Mouse (Mus musculus): Measurements from ENCODE around the gene Parp11.

Parp11 gene

DNA sequence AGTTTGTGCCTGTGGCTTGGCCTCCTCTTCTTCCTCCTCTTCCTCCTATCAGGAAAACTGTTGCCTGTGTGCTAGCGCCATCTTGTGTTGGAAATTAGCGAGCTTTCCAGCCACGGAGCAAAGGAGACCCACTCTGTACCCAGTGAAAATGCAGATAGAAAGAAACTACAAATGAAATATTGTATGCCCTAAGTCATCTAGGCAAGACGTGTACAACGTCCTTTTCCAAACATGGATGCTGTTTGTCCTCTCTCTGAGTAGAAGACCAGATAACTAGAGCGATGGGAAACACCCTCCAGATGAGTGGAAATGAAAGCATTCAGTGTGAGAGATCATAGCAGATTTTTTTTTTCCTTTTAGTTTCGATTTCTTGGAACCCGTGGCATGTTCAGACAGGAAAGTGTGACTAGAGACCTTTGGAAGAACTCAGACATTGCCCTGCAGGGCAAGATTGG, at the start of gene Parp11:
TSS of gene Parp11 (plus strand) at position 405 of the 455 bp plus-strand sequence.
- DNase-seq = peak; percentile 78

DNA sequence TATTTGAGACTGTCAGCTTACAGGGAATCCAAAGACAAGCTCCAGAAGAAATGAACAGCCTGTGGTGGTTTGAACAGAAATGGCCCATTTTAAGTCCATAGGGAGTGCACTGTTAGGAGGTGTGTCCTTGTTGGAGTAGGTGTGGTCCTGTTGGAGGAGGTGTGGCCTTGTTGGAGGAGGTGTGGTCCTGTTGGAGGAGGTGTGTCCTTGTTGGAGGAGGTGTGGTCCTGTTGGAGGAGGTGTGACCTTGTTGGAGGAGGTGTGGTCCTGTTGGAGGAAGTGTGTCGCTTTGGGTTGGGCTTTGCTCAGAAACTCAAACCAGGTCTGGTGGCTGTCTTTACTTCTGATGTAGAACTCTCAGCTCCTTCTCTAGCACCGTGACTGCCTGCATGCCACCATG, 48.6 kb upstream of the Parp11 start:
- DNase-seq = no peak

DNA sequence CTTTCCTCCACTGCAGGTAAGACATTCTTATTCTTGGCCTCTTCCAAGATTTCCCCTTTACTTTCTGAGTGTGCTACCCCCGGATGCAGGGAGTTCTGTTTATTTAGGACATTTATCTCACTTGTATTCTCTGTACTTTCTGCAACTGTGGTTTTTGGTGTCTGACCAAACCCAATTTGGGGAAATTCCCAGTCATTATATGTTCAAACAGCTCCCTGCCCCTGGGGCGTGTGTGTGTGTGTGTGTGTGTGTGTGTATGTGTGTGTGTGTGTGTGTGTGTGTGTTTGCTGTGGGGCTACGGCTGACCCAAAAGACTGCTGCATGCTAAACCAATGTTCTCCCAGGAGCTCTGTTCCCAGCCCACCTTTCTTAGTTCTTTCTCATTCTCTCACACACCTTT, 45.2 kb upstream of the Parp11 start:
- DNase-seq = no peak

GRCm38 (mm10) chr6:127404070-127404810, 42.4 kb upstream of the Parp11 start:
- DNase-seq = no peak

- DNase-seq = no peak
Observed at GRCm38 (mm10) chr6:127405682-127406081, 41.0 kb upstream of the Parp11 start.

DNA sequence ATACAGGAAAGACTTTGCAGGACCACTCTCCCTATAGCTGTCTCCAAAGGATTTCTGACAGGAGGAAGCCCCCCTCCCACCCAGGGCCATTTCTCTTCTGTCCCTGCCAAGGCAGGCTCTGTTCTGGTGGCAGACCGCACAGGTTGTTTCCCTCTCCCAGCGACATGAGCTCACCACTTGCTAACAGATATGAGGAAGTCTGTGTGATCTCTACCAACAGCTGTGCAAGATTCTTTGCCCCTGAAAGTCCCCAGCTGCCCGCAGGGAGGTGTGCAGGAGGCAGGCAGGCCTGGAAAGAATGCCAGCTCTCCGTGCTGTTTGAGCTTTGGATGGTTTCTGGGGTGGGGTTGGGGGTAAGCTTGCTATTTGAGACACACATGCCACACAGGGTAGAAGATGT, 38.9 kb upstream of the Parp11 start:
- DNase-seq = peak; percentile 25

DNA sequence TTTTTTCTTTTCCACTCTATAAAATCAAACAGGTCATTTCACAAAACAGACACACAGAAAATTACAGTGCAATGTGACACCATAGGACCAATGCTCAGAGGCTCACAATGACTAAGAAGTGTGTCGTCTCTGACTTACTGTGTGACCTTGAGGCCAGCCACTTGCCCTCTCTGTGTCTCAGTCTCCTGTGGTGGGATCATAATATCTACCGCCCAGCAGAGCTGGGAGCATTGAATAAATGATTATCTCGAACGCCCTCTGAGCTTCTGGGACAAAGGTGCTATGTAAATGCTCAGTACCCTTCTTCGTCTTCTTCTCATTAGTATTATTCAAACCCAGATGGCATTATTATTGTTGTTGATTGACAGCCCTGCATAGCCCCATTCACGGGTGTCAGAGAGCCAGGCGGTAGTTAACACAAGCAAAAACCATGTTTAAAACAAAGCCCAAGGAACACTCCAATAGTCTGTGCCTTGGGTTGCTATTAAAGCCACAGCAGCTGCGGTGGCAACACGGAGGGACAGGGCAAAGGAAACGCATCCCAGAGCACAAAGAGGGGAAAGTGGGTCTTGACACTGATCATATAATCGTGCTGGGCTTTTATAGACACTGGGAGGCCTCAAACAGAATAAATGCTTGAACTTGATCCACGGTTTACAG, 29.0 kb upstream of the Parp11 start:
- DNase-seq = no peak

DNA sequence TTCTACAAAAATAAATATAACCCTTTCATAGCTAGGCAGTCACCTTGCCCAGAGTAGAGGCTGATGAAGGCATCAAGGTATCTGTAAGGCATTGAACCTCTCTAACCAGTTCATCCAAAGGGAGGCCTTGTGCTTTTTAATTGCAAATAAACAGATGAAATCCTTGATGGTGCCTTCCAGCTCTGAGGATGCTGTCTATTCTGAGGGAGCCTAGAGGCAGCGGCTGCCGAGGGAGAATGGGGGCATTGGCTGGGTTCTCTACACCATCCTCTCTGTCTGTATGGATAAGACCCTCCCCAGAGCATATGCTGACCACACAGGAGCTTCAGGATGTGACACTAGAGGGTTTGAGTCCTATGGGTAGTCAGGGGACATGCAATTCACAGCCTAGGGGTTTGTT, 28.3 kb upstream of the Parp11 start:
- DNase-seq = no peak

- DNase-seq = no peak
Observed at GRCm38 (mm10) chr6:127420115-127420514, 26.5 kb upstream of the Parp11 start.

DNA sequence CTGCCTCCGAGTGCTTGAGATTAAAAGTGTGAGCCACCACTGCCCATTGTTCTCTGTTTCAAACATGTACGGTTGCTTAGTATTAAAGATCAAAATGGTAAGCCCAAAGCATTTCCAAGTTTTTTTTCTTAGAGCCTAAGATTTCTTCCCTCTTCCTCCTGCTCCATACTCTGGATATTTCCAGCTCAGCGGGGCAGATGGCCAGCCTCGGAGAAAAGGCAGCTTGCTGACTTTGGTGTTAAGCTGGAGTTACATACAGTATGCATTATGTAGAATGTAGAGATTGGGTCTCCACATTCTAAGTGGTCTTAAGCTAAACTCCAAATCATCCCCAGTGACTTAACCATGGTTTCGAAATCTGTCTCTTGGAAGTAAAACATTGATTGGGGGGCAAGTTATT, 21.5 kb upstream of the Parp11 start:
- no peak for DNase-seq

GRCm38 (mm10) chr6:127430716-127431115, 15.9 kb upstream of the Parp11 start:
- DNase-seq = no peak

GRCm38 (mm10) chr6:127431196-127431766, 15.4 kb upstream of the Parp11 start:
- no peak for DNase-seq

DNA sequence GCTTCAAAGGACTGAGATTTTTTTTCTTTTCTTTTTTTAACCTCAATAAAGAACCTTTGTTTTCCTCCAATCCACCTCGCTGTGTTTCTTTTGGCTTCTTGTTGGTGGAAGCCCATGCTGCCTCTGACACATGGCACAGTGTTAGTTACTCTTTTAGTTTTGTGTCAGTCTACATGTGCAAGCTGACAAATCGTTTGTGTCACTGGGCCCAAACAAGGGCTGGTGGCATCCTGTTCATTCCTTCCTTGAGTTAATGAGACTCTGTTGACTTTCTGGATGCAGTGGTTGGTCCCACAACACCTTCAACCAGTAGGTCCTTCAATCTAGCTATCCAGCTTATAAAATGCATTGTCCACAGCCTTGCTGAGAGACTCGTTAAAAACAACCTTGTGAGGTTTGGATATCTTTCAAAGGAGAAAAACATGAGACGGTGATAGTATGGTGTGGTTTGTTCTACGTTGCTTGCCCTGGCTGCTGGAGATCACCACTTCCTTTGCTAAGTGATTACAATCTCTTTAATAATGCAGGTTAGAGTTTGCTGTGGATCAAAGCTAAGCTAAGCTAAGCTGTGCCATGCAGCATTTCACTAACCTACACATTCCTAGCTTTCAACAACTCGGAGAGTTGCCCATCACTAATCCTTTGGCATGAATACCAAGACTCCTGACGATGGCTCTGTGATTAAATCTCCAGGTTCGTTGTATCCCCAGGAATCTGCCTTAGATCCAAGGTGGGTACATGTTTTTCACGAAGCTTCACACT, 12.6 kb upstream of the Parp11 start:
- no peak for DNase-seq

DNA sequence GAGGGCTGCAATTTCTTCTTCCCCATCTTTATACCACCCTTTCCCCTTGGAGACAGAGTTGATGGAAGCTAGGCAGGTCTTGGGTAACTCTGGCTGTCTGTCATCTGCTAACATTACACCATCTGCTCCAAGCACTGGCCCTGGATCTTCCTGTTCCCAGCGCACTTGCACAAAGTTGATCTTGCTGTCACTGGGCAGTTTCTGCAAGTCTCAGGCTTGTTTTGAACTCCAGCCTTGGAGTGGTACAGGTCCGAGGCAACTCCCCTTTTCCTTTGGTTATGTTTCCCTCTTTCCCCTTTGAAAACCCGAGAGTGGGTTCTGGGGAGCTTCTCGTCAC, 12.0 kb upstream of the Parp11 start:
- DNase-seq = no peak

DNA sequence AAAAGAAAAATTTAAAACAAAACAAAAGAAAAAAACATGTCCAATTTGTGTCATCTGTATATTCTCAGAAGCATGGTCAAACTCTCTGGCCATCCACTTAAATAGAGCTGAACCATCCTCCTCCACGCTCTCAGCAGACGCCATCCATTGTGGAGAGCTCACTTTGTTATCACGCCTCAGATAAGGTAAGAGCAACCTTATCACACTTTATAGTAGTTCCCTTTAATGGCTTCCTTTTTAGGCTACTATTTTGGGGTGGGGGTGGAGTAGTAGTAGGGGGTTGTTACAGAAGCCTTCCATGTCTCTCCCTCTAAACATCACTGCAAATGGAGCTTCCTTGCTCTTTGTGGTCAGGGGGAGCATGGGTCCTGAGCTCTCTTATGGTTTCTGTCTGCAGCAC, 7.6 kb upstream of the Parp11 start:
- DNase-seq = no peak

GRCm38 (mm10) chr6:127439540-127440195, 7.0 kb upstream of the Parp11 start:
- DNase-seq = no peak

DNA sequence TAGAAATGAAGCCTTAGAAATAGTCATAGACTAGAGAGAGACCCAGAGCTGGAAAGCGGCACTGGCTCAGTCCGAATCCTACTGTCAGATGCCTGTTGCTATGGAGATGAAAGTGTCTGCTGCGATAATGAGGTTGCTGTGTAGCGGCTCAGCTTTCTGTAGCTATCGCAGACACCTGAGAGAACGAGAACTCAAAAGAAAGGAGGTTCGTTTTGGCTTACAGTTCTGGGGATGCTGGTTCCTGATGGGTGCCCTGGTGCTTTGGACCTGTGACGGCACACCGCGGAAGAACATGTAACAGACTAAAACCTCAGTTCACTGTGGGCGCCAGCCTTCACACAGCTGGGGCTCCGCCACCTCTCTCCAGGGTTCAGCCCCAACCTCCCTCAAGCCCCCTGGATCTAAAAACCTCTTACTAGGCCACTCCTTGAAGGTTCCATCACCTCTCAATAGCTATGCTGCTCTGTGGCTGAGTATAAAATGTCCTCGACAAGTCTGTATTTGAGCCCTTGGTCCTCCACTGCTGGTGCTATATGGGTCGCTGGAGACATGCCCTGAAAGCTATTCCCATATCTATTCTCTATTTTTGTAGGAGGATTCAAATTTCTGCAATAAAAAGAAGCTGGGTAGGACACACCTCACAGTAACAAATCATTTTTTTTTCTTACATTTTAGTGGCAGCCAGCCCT, 6.1 kb upstream of the Parp11 start:
- DNase-seq = no peak

DNA sequence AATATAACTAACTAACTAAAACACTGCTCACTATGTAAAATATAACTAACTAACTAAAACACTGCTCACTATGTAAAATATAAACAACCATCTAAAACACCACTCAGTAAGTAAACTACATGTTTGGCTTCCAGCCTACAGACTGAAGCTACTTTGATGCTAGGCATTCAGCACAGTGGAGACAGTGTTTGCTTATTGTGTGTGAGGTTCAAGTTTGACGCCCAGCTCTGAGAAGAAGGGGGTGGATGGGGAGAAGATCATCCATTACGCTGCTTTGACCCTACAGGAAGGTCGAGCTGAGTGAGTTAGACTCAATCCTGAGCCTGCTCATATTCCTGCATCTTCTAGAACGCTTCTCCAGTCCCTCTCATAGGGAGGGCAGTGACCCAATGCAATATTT, 4.1 kb upstream of the Parp11 start:
- DNase-seq = no peak

DNA sequence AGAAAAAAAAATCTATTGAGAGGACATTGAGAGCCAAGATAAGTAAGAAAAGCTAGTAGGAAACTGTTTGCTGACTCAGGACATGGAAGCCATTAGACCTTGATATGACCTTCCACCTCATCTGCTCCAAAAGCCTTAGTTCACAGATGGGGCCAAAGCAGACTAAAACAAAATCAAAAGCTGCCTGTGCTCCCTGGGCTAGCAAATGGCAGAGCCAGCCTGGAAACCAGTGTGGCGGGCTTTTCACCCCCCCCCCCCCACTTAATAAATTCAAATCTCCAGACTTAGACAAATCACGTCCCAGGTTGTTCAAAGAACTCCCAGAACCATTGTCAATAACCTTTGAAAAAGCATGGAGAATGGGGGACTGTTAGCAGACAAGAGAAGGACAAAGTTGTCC, 2.7 kb upstream of the Parp11 start:
- DNase-seq = no peak

GRCm38 (mm10) chr6:127444466-127444865, 2.2 kb upstream of the Parp11 start:
- no peak for DNase-seq

DNA sequence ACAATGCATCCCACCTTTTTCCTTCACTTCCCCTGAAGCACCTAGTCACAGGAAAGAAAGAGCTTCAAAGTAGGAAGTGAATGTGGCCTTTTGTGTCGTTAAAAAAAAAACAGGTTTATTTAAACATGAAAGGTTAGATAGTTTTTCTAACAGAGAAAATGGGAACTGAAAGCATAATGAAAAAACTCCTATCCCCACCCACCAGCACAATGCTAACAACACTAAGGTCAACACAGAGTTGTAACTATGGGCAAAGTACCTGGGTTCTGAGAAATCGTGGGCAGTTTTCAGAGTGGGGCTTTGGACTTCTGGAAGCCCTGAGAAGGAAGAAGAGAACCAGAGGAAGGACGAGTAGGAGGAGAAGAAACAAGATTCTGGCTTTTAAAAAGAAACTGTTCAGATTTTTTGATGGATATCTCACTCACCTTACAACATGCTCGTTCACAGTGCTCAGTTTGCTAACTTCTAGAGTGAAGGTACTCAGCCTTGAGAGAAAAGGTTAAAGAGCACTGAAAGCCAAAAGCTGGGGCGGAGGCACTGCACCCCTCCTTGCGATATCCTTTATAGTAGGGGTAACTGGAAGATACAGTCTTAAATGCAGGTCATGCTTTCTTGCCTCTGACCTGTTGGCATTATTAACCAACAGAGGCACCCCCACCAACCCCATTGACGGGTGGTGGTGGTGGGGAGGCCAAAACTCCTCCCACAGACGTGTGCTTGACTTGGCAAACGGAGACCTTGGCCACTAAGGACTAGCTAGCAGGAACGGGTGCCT, 1.2 kb downstream of the Parp11 start:
- DNase-seq = no peak

- no peak for DNase-seq
Observed at GRCm38 (mm10) chr6:127448869-127449268, 2.2 kb downstream of the Parp11 start.

Data from thymus, postnatal 4 days (tissue).